Mouse (Mus musculus) CD4-positive helper T cell, adult 2 months (primary cell): ENCODE results near the gene Rin3.

Experiments
- DNase-seq: peaks from one replicate; pipeline ENCODE4 v3.0.0-alpha.2; 2012; ENCODE audit warnings: low read depth, missing footprints, low spot score

Gene Rin3

GRCm38 (mm10) chr12:102302322-102302721 is 19.5 kb downstream of the Rin3 start:
- no peak for DNase-seq

- no peak for DNase-seq
Measured at GRCm38 (mm10) chr12:102302831-102303351, 20.0 kb downstream of the Rin3 start.

- DNase-seq = no peak
Measured at GRCm38 (mm10) chr12:102303867-102304266, 21.0 kb downstream of the Rin3 start.

DNA sequence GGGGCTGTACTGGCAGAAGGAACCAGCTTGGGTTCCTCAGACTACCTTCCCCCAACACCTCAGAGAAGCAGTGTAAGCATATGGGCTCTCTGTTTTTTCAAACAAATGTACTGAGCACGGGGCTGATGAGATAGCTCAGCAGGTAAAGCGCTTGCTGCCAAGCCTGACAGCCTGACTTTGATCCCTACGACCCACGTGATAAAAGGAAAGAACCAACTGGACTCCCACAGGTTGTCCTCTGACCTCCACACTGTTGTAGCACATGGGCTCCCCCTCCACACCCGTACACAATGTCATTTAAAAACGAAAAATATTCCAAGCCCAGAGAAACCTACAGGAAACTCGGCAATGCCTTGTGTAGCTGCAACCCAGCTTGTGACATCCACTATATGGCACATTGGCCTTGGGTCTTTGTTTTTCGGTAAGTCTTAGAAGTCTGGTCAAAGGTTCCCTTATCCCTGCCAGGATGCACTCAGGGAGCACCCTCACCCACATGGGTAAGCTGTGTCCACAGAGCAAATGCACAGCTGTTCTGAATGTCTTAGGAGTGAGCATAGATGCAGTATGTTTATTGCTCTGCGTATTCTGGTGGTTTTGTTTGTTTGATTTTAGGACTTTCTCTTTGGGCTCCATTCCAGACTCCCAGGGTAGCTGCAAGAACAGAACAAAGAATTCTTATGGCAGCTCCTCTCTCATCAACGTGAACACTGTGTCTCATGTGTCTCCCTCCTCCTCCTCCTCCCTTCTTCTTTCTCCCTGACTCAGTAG is 22.4 kb downstream of the Rin3 start:
- no peak for DNase-seq

GRCm38 (mm10) chr12:102308001-102308456 is 25.2 kb downstream of the Rin3 start:
- peak; percentile 41 for DNase-seq

- peak; percentile 85 for DNase-seq
Measured at GRCm38 (mm10) chr12:102308457-102309011, 25.7 kb downstream of the Rin3 start.

- peak; percentile 25 for DNase-seq
Measured at GRCm38 (mm10) chr12:102309099-102309799, 26.4 kb downstream of the Rin3 start.

- no peak for DNase-seq
Measured at GRCm38 (mm10) chr12:102309800-102310195, 26.9 kb downstream of the Rin3 start.

DNA sequence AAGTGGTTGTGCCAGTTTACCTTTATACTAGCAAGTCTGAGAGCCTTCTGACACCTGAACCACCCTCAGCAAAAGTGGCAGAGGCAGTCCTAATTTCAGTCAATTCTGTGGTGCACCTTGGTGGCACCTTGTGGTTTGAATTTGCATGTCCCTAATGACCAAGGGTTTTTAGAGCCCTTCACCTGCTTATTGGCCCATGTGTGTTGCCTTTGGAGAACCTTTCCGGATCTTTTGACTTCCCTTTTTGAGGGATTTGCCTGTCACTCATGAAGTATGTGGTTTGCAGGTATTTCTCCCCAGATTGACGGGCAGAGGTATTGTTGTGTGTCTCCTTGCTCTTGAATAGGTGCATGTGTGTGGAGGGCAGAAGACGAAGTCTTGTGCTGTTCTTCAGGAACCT is 27.4 kb downstream of the Rin3 start:
- DNase-seq = no peak

DNA sequence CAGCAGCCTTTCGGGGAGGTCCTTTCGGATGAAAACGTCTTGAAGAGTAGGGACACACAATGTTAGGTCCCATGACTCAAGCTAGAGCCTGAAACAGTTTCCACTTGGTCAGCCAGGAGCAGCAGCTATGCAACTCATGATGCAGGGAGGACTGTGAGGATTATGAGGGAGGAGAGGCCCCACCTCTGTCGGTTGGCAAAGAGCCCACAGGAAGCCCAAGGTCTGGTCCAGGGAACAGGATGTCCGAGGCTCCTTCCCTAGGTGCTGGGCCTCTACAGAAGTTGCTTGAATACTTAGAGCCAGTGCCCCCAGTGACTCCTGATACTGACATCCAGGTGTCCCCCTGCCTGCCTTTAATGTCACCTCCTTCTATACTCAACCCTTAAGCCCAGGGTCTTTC is 28.6 kb downstream of the Rin3 start:
- no peak for DNase-seq

DNA sequence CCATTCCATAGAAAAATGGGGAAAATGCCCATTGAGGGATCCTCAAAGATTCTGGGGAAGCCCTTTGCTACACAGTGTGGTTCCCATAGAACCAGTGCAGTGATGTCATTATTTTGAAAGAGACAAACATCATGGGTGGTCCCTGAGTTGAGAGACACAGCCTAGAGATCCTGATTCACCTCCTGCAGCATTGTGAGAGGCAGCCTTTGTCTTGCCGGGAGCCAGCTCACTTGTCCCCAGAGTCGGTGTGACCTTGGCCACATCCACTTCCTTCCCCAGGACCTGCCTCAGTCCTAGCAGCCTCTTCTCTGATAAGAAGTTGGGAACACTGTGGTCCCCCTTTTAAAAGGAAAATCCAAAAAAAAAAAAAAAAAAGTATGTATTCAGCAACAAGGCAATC is 36.3 kb downstream of the Rin3 start:
- DNase-seq = no peak

DNA sequence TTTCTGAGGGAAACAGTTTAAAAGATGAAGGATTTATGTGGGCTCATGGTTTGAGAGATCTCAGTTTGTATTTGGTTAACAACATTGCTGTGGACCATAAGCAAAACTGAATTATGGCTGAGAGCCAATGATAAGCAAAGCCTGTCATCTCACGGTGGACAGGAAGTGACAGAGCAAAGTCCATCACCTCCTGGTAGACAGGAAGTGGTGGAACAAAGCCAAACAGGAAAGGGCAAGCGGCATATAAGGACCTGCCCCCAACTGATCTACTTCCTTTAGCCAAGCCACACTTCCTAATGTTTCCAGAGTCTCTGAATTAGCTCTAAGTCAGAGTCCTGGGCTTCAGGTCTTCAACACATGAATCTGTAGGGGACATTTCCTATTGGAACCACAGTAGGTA is 37.1 kb downstream of the Rin3 start:
- DNase-seq = no peak

- no peak for DNase-seq
Measured at GRCm38 (mm10) chr12:102320322-102320721, 37.5 kb downstream of the Rin3 start.

DNA sequence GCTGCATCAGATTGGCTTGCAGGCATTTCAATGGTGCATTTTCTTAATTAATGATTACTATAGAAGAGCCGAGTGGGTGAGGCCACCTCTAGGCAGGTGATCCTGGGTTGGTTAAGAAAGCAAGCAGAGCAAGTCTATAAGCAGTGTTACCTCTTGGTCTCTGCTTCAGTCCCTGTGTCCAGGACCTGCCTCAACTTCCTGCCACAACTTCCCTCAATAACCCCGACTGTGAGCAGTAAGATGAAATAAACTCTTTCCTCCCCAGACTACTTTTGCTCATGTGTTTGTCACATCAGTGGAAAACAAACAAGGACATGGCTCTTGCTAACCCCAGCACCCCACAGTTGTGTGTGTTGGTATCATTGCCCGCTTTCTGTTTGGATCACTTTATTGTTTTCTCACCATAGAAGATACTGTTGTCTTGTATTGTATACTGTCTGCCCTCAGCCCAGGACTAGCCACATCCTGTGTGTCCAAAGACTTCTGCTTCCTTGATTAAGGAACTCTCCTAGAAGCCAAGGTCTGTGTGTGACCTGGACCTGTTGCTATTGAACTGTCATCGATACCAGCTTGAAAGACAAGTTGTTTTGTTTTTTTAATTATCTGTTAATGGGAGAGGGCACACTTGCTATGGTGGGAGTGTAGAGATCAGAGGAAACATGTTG is 38.3 kb downstream of the Rin3 start:
- DNase-seq = no peak

GRCm38 (mm10) chr12:102321855-102322254 is 39.0 kb downstream of the Rin3 start:
- no peak for DNase-seq

DNA sequence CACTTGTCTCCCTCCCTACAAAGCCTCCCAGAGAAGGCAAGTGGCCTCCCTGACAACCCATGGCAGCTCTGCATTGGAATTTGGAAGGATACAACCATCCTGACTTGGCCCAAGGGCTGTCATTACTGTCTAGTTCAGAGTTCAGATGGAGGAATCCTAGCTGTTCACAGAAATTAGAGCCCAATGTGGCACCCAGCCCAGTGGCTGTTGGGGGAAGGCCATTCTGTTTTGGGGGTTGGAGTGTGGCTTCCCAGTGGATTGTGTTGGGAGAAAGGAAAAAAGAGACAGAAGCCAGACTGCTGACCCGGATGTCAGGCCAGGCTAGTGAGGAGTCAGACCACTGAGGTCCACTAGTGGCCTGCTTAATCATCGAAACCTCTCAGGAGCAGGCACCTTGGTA is 40.5 kb downstream of the Rin3 start:
- no peak for DNase-seq

GRCm38 (mm10) chr12:102324156-102324885 is 41.5 kb downstream of the Rin3 start:
- DNase-seq = no peak

DNA sequence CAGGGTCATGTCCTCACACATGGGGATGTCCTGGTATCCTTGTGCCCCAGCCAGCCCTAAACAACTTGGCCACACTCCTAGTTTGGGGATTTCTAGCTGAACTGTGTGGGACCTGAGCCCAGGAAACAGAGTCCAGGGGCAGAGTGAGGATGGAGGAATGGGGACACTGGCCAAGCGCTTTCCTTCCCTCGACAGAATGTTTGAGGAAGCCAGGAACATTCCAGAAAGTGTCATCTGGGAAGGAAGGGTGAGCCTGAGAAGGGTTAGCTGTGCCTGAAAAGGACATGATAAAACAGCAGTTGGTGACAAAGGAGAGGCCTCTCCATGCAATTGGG is 42.0 kb downstream of the Rin3 start:
- no peak for DNase-seq

DNA sequence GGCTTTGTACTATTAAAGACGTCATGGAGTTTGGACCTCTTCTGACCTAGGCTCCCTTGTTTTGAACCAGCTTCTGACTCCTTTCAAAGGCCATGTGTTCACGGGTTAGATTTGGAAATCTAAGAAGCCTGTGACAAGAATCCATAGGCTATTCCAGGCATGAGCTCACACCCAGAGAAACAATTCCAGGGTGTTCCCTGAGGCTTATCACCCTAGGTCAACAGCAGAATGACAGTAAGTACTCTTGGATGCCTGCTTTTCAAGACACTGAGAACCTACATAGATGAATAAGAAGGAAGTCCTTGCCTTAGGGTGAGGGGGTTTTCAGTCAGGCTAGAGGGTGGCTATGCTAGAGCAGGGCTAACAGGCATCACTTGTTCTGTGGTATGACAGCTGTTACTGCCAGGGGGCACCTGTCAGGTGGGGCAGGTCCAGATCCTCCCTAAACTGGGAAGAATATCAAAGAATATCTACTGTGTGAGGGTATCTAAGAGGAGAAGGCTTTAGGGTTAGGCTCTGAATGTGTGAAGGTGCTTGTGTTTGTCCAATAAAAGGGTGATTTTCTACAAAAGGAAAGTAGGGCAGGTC is 44.0 kb downstream of the Rin3 start:
- no peak for DNase-seq

- DNase-seq = no peak
Measured at GRCm38 (mm10) chr12:102327525-102327924, 44.7 kb downstream of the Rin3 start.

GRCm38 (mm10) chr12:102328090-102328489 is 45.2 kb downstream of the Rin3 start:
- no peak for DNase-seq
